Mouse (Mus musculus) fibroblast of lung, adult 2 months (primary cell): ENCODE data around the gene Fam122c.
"Not testable (repeated sequence)": the region's sequence is repeated elsewhere in the genome, so short reads cannot be mapped to it uniquely, and the experiment has no call there.

Experiments used
- DNase-seq: peaks from one replicate; pipeline ENCODE4 v3.0.0-alpha.2; 2011; ENCODE audit warnings: low read depth

Gene Fam122c

GRCm38 (mm10) chrX:53273124-53273523, at the start of gene Fam122c:
Fam122c (plus strand) TSS chrX:53273424.
- no peak for DNase-seq

GRCm38 (mm10) chrX:53224353-53224944, 48.8 kb upstream of the Fam122c start:
- no peak for DNase-seq

- DNase-seq = no peak
Observed at GRCm38 (mm10) chrX:53231965-53232364, 41.3 kb upstream of the Fam122c start.

- DNase-seq = peak; percentile 29
Observed at GRCm38 (mm10) chrX:53233689-53234088, 39.5 kb upstream of the Fam122c start.

- DNase-seq = no peak
Observed at GRCm38 (mm10) chrX:53236404-53236803, 36.8 kb upstream of the Fam122c start.

- DNase-seq = no peak
Observed at GRCm38 (mm10) chrX:53237971-53238370, 35.3 kb upstream of the Fam122c start.

- no peak for DNase-seq
Observed at GRCm38 (mm10) chrX:53240011-53240410, 33.2 kb upstream of the Fam122c start, which contains the start of gene Plac1. Plac1 (minus strand) TSS chrX:53240111.

GRCm38 (mm10) chrX:53255195-53255594, 18.0 kb upstream of the Fam122c start:
- DNase-seq = no peak

GRCm38 (mm10) chrX:53266186-53266585, 7.0 kb upstream of the Fam122c start:
- DNase-seq = no peak

- DNase-seq = peak; percentile 14
Observed at GRCm38 (mm10) chrX:53268856-53269255, 4.4 kb upstream of the Fam122c start.

GRCm38 (mm10) chrX:53269289-53270062, 3.7 kb upstream of the Fam122c start, which contains the start of gene Fam122b:
Fam122b (minus strand) TSS chrX:53269805.
- DNase-seq = peak; percentile 66

GRCm38 (mm10) chrX:53270063-53270432, 3.2 kb upstream of the Fam122c start:
- no peak for DNase-seq

- DNase-seq = not testable (repeated sequence)
Observed at GRCm38 (mm10) chrX:53271628-53272027, 1.6 kb upstream of the Fam122c start.

GRCm38 (mm10) chrX:53287924-53288323, 14.7 kb downstream of the Fam122c start:
- DNase-seq = no peak

- DNase-seq = no peak
Observed at GRCm38 (mm10) chrX:53320564-53320963, 47.3 kb downstream of the Fam122c start.

- no peak for DNase-seq
Observed at GRCm38 (mm10) chrX:53321111-53321510, 47.9 kb downstream of the Fam122c start.

- no peak for DNase-seq
Observed at GRCm38 (mm10) chrX:53330396-53330795, 57.2 kb downstream of the Fam122c start.

GRCm38 (mm10) chrX:53337355-53337754, 64.1 kb downstream of the Fam122c start:
- DNase-seq = no peak

- DNase-seq = no peak
Observed at GRCm38 (mm10) chrX:53341531-53341930, 68.3 kb downstream of the Fam122c start.

- DNase-seq = no peak
Observed at GRCm38 (mm10) chrX:53348374-53348773, 75.2 kb downstream of the Fam122c start.

GRCm38 (mm10) chrX:53364668-53365383, 91.6 kb downstream of the Fam122c start:
- DNase-seq = no peak

GRCm38 (mm10) chrX:53369534-53370365, 96.5 kb downstream of the Fam122c start:
- DNase-seq = no peak
